Comparison of ENCODE assay signal across 8 mouse cellular contexts in genomic region chr2:122380768-122381311, GRCm38 (mm10). TPM values are rescaled to one million over a fixed set of nuclear protein-coding genes. Genes with fewer than 3 reads are reported as not detected.
DNase-seq lines count a peak whose midpoint lies in the region; ATAC-seq and TF ChIP-seq lines count a peak whose summit lies in the region.

No protein-coding gene starts in this region.

- DNase-seq in thymus, adult 2 months = peak; percentile 48
- no peak for DNase-seq in thymus, adult 18-20 months
- DNase-seq in cerebellum, postnatal 10 days = peak; percentile 87 to 91
- DNase-seq in gastrocnemius, postnatal 25 days = peak; percentile 42
- DNase-seq in intestine, embryonic 14.5 days (ENCODE audit: low spot score) = peak; percentile 71
- DNase-seq in liver, adult 2 months (ENCODE audit: extremely low read depth, low read depth, low spot score) = peak; percentile 58
- peak; percentile 79 for DNase-seq in midbrain, postnatal 0 days (ENCODE audit: low spot score)
- peak; percentile 71 for DNase-seq in thymus, postnatal 4 days

- H3K27me3 ChIP-seq in thymus, adult 2 months (ENCODE audit: control insufficient read depth, insufficient read depth, low read length) = no peaks in the 10 kb centered on the region
- no peaks in the 10 kb centered on the region for H3K27me3 ChIP-seq in intestine, embryonic 14.5 days (replicated peaks; ENCODE audit: control insufficient read depth, insufficient read depth, low read length)
- no peaks in the 10 kb centered on the region for H3K27me3 ChIP-seq in liver, adult 2 months (ENCODE audit: control insufficient read depth, insufficient read depth, low read length)
- no peaks in the 10 kb centered on the region for H3K27me3 ChIP-seq in midbrain, postnatal 0 days (ENCODE audit: insufficient read depth, low read length)

- H3K9ac ChIP-seq in intestine, embryonic 14.5 days (ENCODE audit: low read length) = no peak overlapping the region
- no peak overlapping the region for H3K9ac ChIP-seq in liver, adult 2 months (ENCODE audit: low read depth, low read length)
- H3K9ac ChIP-seq in midbrain, postnatal 0 days (replicated peaks; ENCODE audit: low read length, poor library complexity, severe bottlenecking) = 0 out of 2 replicates have a peak overlapping the region, but pooled peaks have one; percentile 24

- no peaks in the 10 kb centered on the region for H3K9me3 ChIP-seq in intestine, embryonic 14.5 days (ENCODE audit: control insufficient read depth, low read length)
- H3K9me3 ChIP-seq in midbrain, postnatal 0 days (ENCODE audit: low read length) = no peaks in the 10 kb centered on the region

- TF ChIP-seq CTCF in thymus, adult 2 months (IDR thresholded peaks at IDR 0.05; ENCODE audit: borderline replicate concordance, control insufficient read depth, extremely low read depth, insufficient read depth, low read length, poor library complexity) = no peak
- TF ChIP-seq CTCF in liver, adult 2 months (IDR thresholded peaks at IDR 0.05; ENCODE audit: low read depth, low read length) = peak; percentile 40; the same call in 1 of the 2 replicates
- peak; percentile 86 for TF ChIP-seq CTCF in midbrain, postnatal 0 days (IDR thresholded peaks at IDR 0.05)

- H3K27ac ChIP-seq in thymus, adult 2 months (ENCODE audit: control insufficient read depth, insufficient read depth, low read length) = no peak overlapping the region
- no peak overlapping the region for H3K27ac ChIP-seq in intestine, embryonic 14.5 days (ENCODE audit: low read depth)
- H3K27ac ChIP-seq in liver, adult 2 months (replicated peaks; ENCODE audit: insufficient read depth, low read depth, low read length) = no peak overlapping the region
- no peak overlapping the region for H3K27ac ChIP-seq in midbrain, postnatal 0 days (ENCODE audit: low read depth, low read length)

- under 1% methylated on average over 11 of the region's 11 CpGs for WGBS in thymus, adult 2 months
- WGBS in intestine, embryonic 14.5 days = 9% methylated on average over 11 of the region's 11 CpGs
- WGBS in liver, adult 2 months = 5% methylated on average over 11 of the region's 11 CpGs
- WGBS in midbrain, postnatal 0 days = 5% methylated on average over 11 of the region's 11 CpGs

- peak overlapping the region; percentile 47 for H3K4me2 ChIP-seq in intestine, embryonic 14.5 days (ENCODE audit: low read length)
- peak overlapping the region; percentile 24 for H3K4me2 ChIP-seq in midbrain, postnatal 0 days (ENCODE audit: low read depth, low read length, poor library complexity, severe bottlenecking)

- TF ChIP-seq POLR2A in thymus, adult 2 months (IDR thresholded peaks at IDR 0.05; ENCODE audit: control insufficient read depth, extremely low read depth, insufficient read depth, low read length, poor library complexity) = no peak
- TF ChIP-seq POLR2A in liver, adult 2 months (IDR thresholded peaks at IDR 0.05; ENCODE audit: extremely low read depth, insufficient read depth, low read length) = no peak

- no peaks in the 10 kb centered on the region for H3K36me3 ChIP-seq in thymus, adult 2 months (ENCODE audit: control insufficient read depth, insufficient read depth, low read length)
- no peaks in the 10 kb centered on the region for H3K36me3 ChIP-seq in intestine, embryonic 14.5 days (ENCODE audit: control insufficient read depth, insufficient read depth, low read length)
- H3K36me3 ChIP-seq in liver, adult 2 months (ENCODE audit: control insufficient read depth, insufficient read depth, low read length) = no peaks in the 10 kb centered on the region
- no peaks in the 10 kb centered on the region for H3K36me3 ChIP-seq in midbrain, postnatal 0 days (ENCODE audit: insufficient read depth, low read length)

- peak overlapping the region; percentile 20; the same call in 1 of the 2 replicates for H3K4me3 ChIP-seq in thymus, adult 2 months (ENCODE audit: control insufficient read depth, insufficient read depth, low read length)
- H3K4me3 ChIP-seq in intestine, embryonic 14.5 days (ENCODE audit: low read depth, low read length) = peak overlapping the region; percentile 16
- peak overlapping the region; percentile 44 for H3K4me3 ChIP-seq in liver, adult 2 months (ENCODE audit: insufficient read depth, low read depth, low read length)
- peak overlapping the region; percentile 20 for H3K4me3 ChIP-seq in midbrain, postnatal 0 days (ENCODE audit: low read depth, low read length)

- peaks cover 11% of the 10 kb centered on the region for H3K4me1 ChIP-seq in thymus, adult 2 months (replicated peaks; ENCODE audit: control insufficient read depth, insufficient read depth, low read length)
- H3K4me1 ChIP-seq in intestine, embryonic 14.5 days (replicated peaks; ENCODE audit: control insufficient read depth, insufficient read depth, low read length) = no peaks in the 10 kb centered on the region
- H3K4me1 ChIP-seq in liver, adult 2 months (ENCODE audit: control insufficient read depth, insufficient read depth, low read length) = no peaks in the 10 kb centered on the region
- no peaks in the 10 kb centered on the region for H3K4me1 ChIP-seq in midbrain, postnatal 0 days (ENCODE audit: insufficient read depth, low read length)

- H3K79me2 ChIP-seq in liver, adult 2 months (ENCODE audit: control insufficient read depth, insufficient read depth, low read length) = no peaks in the 10 kb centered on the region

- ATAC-seq in intestine, embryonic 14.5 days (replicated peaks; ENCODE audit: low FRiP score, low TSS enrichment, low read depth) = no peak
- ATAC-seq in midbrain, postnatal 0 days (ENCODE audit: low FRiP score) = no peak

RNA-seq across cellular contexts. Expression of gene Shf, which starts 11.9 kb away (rescaled TPM):
- polyA plus RNA-seq in thymus, adult 2 months (2012; rRNA removed) = 36.3 and 41.9 TPM in 2 replicates
- total RNA-seq in gastrocnemius, postnatal 25 days (2021) = 1 to 10 TPM; 2.0 to 2.7 TPM
- polyA plus RNA-seq in intestine, embryonic 14.5 days (2014; fragmentation: Nextera tagmentation; extraction: Ambion mirVana) = 3.6 and 4.9 TPM in 2 replicates
- total RNA-seq in liver, adult 2 months (2014; rRNA removed) = 6.6 and 6.7 TPM in 2 replicates
- 8.1 and 14.0 TPM in 2 replicates for polyA plus RNA-seq in liver, adult 2 months (2012; rRNA removed)
- 95.6 and 138 TPM in 2 replicates for total RNA-seq in midbrain, postnatal 0 days (2014; rRNA removed)
- 9.2 and 11.6 TPM in 2 replicates for polyA plus RNA-seq in midbrain, postnatal 0 days (2015; fragmentation: Nextera tagmentation; extraction: Ambion mirVana)

RNA-seq across cellular contexts. Expression of gene Slc28a2, which starts 45.4 kb away (rescaled TPM):
- 22.9 and 28.7 TPM in 2 replicates for polyA plus RNA-seq in thymus, adult 2 months (2012; rRNA removed)
- total RNA-seq in gastrocnemius, postnatal 25 days (2021) = 1 to 10 TPM; 4.8 to 5.6 TPM
- polyA plus RNA-seq in intestine, embryonic 14.5 days (2014; fragmentation: Nextera tagmentation; extraction: Ambion mirVana) = 38.0 and 38.2 TPM in 2 replicates
- total RNA-seq in liver, adult 2 months (2014; rRNA removed) = 1.2 and 1.7 TPM in 2 replicates
- 0.22 and 0.38 TPM in 2 replicates for polyA plus RNA-seq in liver, adult 2 months (2012; rRNA removed)
- total RNA-seq in midbrain, postnatal 0 days (2014; rRNA removed) = not detected in 2 replicates
- 0.10 TPM in 1 of 2 replicates, not detected in the other for polyA plus RNA-seq in midbrain, postnatal 0 days (2015; fragmentation: Nextera tagmentation; extraction: Ambion mirVana)

Comparison
In these comparisons a context has a peak if more than half of its experiments do, and no peak if none do; other contexts are left out.
1. DNase-seq: peak in thymus, adult 2 months (single experiment), cerebellum, postnatal 10 days (2 of 2), gastrocnemius, postnatal 25 days (single experiment), intestine, embryonic 14.5 days (single experiment), liver, adult 2 months (single experiment), midbrain, postnatal 0 days (single experiment) and thymus, postnatal 4 days (single experiment); none in thymus, adult 18-20 months (0 of 2).
2. RNA of gene Slc28a2, which starts 45.4 kb away (polyA plus RNA-seq): 38.0 to 38.2 TPM in intestine, embryonic 14.5 days and 22.9 to 28.7 TPM in thymus, adult 2 months; 0.22 to 0.38 TPM in liver, adult 2 months and 0.10 TPM in midbrain, postnatal 0 days; every median in the first group is over 10 times any median in the second.
3. Peak in every context shown above with its lines, with median percentiles within 50 percentile points of each other: H3K4me3 ChIP-seq.